Mouse (Mus musculus): Measurements from ENCODE around the gene Zfp641. TPM values are rescaled to one million over a fixed set of nuclear protein-coding genes. Genes with fewer than 3 reads are reported as not detected.
A peak's percentile ranks its signal among the peaks of the same experiment; 100 is the strongest.

Gene Zfp641
- total RNA-seq (2017) = not detected in 2 replicates

DNA sequence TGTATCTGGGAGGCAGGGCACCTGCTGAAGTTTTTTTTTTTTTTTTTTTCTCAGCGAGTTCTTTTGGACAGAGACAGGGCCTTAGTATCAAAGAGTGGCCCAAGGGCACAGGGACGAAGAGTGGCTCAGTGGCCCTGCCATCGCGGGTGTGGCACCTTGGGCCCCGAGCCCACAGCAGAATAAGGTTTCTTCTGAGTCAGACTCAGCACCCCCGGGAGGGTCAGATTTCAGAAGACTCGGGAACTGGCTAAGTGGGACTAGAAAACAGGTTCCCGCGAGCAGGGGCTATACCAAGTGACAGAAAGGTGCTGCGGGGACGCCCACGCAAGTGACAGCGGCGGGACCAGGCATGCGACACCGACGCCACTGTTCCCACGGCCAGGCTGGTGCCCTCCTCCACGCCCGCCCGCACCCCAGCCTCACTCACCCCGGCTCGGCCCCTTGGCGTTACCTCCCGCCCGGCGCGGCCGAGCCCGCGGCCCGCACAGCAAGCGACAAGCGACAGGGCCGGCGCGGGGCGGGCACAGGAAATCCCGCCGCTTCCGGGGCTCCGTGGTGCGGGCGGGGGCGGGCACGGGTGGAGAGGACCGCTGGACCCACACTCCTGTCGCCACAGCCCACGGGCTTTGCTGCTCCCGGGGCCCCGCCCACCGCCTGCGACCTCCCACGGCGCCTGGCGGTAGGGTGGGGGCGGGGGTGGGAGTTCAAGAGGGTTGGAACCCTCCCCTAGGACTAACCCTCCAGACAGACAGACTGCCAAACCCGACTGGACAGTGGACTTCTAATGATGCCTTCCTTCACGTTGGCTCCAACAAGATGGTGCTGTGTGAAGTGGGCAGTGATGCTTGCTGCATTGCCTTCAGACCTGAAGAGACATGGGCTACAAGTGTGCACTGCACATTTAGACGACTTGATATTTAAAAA is at the start of gene Zfp641:
TSS of gene Zfp641 (minus strand) at position 534 of the 924 bp plus-strand sequence.
- ATAC-seq (replicated peaks; ENCODE audit: low read depth, poor library complexity, severe bottlenecking) = 0 out of 2 replicates have a peak, but pooled peaks have one; percentile 18

DNA sequence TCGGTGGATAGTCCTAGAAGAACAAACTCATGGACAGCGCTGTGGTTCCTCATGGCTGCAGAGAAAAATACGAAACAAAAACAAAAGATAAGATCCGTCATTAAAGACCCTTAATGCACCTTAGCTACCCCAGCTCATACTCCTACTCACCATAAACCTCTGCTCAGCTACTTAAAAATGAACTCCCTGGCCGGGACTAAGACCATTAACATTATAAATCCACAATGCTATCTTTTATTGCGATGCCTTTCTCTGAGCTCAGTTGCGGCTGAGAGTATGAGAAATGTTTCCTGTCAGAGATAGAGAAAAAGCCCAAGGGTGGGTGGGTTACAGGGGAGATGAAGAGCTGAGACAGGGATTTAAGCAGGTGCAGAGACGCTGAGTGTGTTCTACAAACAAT is 44.9 kb upstream of the Zfp641 start, which contains the start of gene Olfr284:
TSS of gene Olfr284 (minus strand) at position 101 of the 400 bp plus-strand sequence.
- no peak for ATAC-seq (replicated peaks; ENCODE audit: low read depth, poor library complexity, severe bottlenecking)

DNA sequence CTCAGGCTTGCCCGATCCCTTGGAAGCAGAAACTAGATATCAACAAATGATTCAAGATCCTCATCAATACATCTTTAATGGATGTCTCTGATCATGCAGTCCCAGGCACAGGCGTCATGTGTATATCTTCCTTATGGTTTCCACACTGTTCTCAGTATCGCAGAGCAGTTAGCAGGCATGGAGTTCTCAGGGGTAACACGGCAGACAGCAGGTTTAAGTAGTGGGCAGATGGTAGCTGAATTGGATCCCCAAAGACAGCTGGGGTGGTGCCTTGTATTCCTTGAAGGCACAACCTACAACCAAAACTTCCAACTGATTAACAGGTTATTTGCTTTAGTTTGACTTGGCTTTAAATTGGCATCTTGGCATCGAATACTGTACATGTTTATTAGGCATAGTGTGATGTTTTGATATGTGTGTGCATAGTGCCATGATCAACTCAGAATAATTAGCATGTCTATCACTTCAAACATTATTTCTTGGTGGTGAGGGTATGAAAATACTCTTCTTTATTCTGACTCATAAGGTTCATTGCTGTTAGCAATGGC is 21.3 kb upstream of the Zfp641 start, which contains the start of gene Olfr285:
TSS of gene Olfr285 (minus strand) at position 177 of the 548 bp plus-strand sequence.
- ATAC-seq (replicated peaks; ENCODE audit: low read depth, poor library complexity, severe bottlenecking) = no peak

DNA sequence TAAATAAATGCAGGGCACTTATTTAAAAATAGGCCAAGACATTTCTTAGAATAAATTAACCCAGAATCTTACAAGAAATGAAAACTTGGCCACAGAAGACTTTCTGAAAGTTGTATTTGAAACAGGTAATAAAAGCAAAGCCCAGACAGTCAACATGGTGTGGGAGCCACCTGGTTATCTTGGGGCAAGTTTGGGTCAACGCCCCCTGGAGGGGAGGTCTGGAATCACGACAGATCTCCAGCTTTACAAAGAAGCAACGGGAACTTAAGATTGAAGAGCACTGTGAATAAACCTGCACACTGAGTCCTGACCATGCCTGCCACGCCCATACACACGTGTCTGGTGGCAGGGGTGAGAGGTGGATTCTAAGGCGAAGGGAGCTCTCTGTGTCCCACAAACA is 19.7 kb upstream of the Zfp641 start:
- no peak for ATAC-seq (replicated peaks; ENCODE audit: low read depth, poor library complexity, severe bottlenecking)

DNA sequence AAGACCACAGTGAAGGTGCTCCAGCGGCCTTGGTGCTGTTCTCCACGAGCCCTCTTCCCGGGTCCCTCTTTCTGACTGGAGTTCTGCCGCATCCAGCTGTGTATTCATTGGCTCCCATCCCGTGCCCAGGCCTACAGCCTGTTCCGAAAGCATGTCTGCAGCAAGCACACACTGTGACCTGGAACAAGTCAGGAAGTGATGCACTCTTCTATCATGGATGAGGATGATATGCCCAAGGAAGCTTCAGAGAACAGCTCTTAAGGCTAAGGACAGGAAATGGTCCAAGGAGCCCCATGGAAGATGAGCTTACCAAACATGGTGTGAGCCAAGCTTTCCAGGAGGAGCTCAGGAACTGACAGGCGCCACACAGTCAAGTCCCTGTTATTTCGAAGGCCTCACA is 2.3 kb downstream of the Zfp641 start:
- no peak for ATAC-seq (replicated peaks; ENCODE audit: low read depth, poor library complexity, severe bottlenecking)

DNA sequence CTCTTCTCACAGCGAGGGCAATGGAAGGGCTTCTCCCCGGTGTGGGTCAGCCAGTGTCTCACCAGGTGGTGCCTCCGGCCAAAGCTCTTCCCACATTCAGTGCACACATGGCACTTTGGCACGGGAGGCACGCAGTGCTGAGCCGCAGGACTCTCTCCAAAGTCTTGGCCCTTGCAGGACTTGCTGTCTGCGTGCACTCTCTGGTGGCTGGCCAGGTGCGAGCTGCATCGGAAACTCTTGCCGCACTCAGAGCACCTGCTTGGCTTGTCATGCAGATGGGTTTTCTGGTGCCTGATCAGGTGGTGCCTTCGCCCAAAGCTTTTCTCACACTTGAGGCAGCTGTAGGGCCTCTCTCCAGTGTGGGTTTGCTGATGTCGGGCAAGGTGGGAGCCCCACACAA is 7.4 kb downstream of the Zfp641 start:
- ATAC-seq (replicated peaks; ENCODE audit: low read depth, poor library complexity, severe bottlenecking) = no peak

DNA sequence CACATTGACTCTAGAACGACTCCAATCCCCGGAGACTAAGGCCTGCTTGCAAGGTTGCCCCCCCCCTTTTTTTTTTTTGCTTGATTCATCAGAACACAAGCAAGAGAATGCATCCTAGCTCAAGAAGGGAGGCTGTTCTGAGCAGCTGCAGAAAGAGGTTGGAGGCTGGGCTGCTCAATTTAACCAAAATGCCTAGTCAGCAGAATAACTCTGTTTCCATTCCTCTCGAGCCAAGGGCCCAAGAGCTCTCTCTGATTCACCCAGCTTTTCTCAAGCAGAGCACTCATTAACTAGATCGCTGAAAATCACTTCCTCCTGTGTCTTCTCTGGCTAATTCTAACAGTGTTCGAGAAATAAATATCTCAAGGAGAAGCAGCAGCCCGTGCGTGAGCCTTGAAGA is 9.5 kb downstream of the Zfp641 start:
- no peak for ATAC-seq (replicated peaks; ENCODE audit: low read depth, poor library complexity, severe bottlenecking)

DNA sequence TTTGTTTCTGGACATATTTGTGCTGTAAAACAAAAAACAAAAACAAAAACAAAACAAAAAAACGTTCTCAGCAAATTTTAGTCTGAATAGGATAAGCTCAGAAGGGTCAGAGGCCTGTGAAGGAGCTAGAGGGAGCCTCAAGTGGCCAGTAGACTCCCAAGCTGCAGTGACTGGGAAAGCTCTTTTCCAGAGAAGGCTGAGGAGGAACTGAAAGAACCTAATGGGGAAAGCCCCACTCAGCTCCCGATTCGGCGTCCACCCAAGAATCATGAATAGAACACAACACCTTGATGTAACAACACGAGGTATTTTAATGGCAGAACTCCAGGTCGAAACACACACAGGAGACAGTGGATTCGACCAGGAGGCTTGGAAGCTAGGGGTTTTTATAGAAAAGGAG is 38.2 kb downstream of the Zfp641 start:
- no peak for ATAC-seq (replicated peaks; ENCODE audit: low read depth, poor library complexity, severe bottlenecking)

DNA sequence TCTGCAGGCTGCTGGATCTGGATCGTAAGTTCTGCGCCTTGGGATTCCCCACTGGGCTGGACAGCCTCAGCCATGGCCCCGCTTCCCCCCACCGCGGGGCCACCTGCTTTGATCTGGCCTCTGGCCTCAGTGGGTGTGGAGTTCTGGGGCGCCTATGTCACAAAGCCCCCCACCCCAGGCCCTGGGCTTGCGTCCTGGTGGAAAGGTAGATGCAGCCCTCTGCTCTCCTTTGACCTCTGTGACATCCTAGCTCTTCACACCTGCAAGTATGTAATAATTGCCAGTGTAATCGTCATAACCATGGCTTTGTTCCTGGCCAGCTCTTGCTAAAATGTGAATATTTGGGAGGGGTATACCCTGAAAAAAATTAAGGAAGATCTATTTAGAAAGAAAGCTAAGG is 38.8 kb downstream of the Zfp641 start, which contains the start of gene H1fnt:
TSS of gene H1fnt (minus strand) at position 101 of the 400 bp plus-strand sequence.
- no peak for ATAC-seq (replicated peaks; ENCODE audit: low read depth, poor library complexity, severe bottlenecking)

DNA sequence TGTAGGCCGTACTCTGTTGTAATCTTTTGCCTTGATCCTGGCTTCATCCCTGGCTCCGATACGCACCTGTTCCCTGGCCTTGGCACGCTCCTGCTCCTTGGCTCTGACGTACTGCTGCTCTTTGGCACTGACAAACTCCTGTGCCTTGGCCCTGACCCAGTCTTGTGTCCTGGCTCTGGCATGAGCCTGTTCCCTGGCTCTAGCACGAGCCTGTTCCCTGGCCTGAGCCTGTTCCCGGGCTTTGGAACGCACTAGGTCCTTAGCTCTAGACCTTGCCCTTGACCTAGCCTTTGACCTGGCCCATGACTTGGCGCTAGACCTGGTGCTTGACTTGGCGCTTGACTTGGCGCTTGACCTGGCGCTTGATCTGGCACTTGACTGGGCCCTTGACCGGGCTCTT is 39.7 kb downstream of the Zfp641 start:
- ATAC-seq (replicated peaks; ENCODE audit: low read depth, poor library complexity, severe bottlenecking) = no peak

Other genes with a start within 250 kb of the Zfp641 start
- gene Pfkm, start 203.6 kb downstream of the Zfp641 start, total RNA-seq (2017) = 33.3 and 42.2 TPM in 2 replicates
- 53.2 and 56.1 TPM in 2 replicates for gene Senp1, start 202.4 kb downstream of the Zfp641 start, total RNA-seq (2017)
- 17.7 and 21.9 TPM in 2 replicates for gene Asb8, start 130.5 kb downstream of the Zfp641 start, total RNA-seq (2017)
- not detected in 2 replicates for gene Ccdc184, start 129.0 kb downstream of the Zfp641 start, total RNA-seq (2017)
- not detected in 2 replicates for gene Olfr288, start 100.6 kb downstream of the Zfp641 start, total RNA-seq (2017)
- gene Gm44579, start 75.2 kb downstream of the Zfp641 start, total RNA-seq (2017) = not detected in 2 replicates
- not detected in 2 replicates for gene Olfr287, start 75.1 kb downstream of the Zfp641 start, total RNA-seq (2017)
- gene Olfr286, start 61.7 kb downstream of the Zfp641 start, total RNA-seq (2017) = not detected in 2 replicates
- gene H1fnt, start 38.9 kb downstream of the Zfp641 start, total RNA-seq (2017) = not detected in 2 replicates
- not detected in 2 replicates for gene Olfr285, start 21.2 kb upstream of the Zfp641 start, total RNA-seq (2017)
- not detected in 2 replicates for gene Olfr284, start 44.8 kb upstream of the Zfp641 start, total RNA-seq (2017)
- gene Olfr283, start 84.8 kb upstream of the Zfp641 start, total RNA-seq (2017) = not detected in 2 replicates
- gene Olfr282, start 135.1 kb upstream of the Zfp641 start, total RNA-seq (2017) = not detected in 2 replicates
- not detected in 2 replicates for gene Olfr281, start 156.4 kb upstream of the Zfp641 start, total RNA-seq (2017)
- gene OR5BS1P, start 173.7 kb upstream of the Zfp641 start, total RNA-seq (2017) = not detected in 2 replicates
- not detected in 2 replicates for gene Lalba, start 186.6 kb upstream of the Zfp641 start, total RNA-seq (2017)
- not detected in 2 replicates for gene Olfr279, start 196.2 kb upstream of the Zfp641 start, total RNA-seq (2017)
- gene Kansl2, start 238.1 kb upstream of the Zfp641 start, total RNA-seq (2017) = 57.1 and 63.0 TPM in 2 replicates